Mouse (Mus musculus) small intestine, adult 2 months (tissue): ENCODE measurements around the gene Pycr1. TPM values are rescaled to one million over a fixed set of nuclear protein-coding genes. Genes with fewer than 3 reads are reported as not detected.

Experiments used
- H3K27ac ChIP-seq: fragments of 200-500 bp; 2 replicates; pipeline ENCODE4 v1.5.1; 2012; ENCODE audit warnings: low read depth, low read length, control low read depth, inconsistent platforms; ENCODE audit not compliant: insufficient read depth
- H3K27me3 ChIP-seq: fragments of 200-500 bp; 2 replicates; pipeline ENCODE4 v1.6.1; 2012; ENCODE audit warnings: mild to moderate bottlenecking, moderate library complexity, low read length, inconsistent platforms; ENCODE audit not compliant: control insufficient read depth, insufficient read depth
- H3K36me3 ChIP-seq: fragments of 200-500 bp; 2 replicates; pipeline ENCODE4 v1.6.1; 2012; ENCODE audit warnings: mild to moderate bottlenecking, low read length, control low read depth, inconsistent platforms; ENCODE audit not compliant: control insufficient read depth, insufficient read depth
- H3K4me1 ChIP-seq: fragments of 200-500 bp; 2 replicates; pipeline ENCODE4 v1.6.1; 2012; ENCODE audit warnings: low read length, inconsistent platforms, mixed read lengths; ENCODE audit not compliant: control insufficient read depth, insufficient read depth, insufficient read length
- H3K4me3 ChIP-seq: fragments of 200-500 bp; 2 replicates; pipeline ENCODE4 v1.5.1; 2012; ENCODE audit warnings: low read depth, mild to moderate bottlenecking, control low read depth, inconsistent platforms, low read length, moderate library complexity
- CTCF ChIP-seq: fragments of 200-500 bp; IDR thresholded peaks from 2 replicates; pipeline ENCODE4 v1.5.1; 2012; ENCODE audit warnings: low read depth, mild to moderate bottlenecking, control low read depth, inconsistent platforms, low read length, moderate library complexity, mixed read lengths; ENCODE audit not compliant: insufficient replicate concordance, insufficient read length; ENCODE audit errors: extremely low read depth
- POLR2A ChIP-seq: fragments of 200-500 bp; IDR thresholded peaks from 2 replicates; pipeline ENCODE4 v1.6.1; 2012; ENCODE audit warnings: low read depth, mild to moderate bottlenecking, control low read depth, inconsistent platforms, low read length, moderate library complexity
- WGBS: fragments of 180-500 bp; shearing (Covaris S2); methylation state at CpG from one replicate; pipeline ENCODE4 v1.1.7; 2018; 5-methylcytosine and 5-hydroxymethylcytosine counted together
- polyA plus RNA-seq: library from polyadenylated mRNA; depleted of rRNA; stranded (reverse); fragments of >200 nt; gene quantifications from 2 replicates; pipeline ENCODE4 v1.2.3, GENCODE M21; 2012

Gene Pycr1
- polyA plus RNA-seq, 1 experiment = 19.9 TPM

DNA sequence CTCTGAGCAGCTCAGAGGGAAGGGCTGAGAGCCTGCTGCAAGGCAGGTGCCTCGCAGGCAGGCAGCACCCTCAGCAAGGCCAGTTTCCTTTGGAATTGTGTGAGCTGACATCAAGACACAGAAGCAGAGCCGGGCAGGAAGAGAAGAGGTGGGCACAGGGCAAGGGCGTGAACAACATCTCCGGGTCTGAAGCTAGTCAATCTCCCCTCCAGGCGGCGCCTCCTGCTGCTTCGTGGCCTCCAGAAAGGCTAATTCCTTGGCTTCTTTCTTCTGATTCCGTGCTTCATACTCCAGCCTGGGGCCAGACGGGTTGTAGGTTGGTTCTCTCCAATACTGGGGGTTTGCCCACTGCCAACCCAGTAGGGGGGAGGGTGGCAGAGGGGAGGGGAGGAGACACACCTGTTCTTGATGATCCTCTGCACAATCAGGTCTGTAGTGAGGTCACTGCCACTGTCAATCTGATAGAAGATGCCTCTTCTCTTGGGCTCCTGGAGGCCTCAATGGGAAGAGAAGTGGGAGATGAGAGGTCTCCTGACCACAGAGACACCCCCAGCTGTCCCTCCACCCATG lies 33.0 kb downstream of the Pycr1 start:
- no peaks in the 10 kb centered on the region for H3K27me3 ChIP-seq
- peaks cover 9% of the 10 kb centered on the region; the same call in 1 of the 2 replicates for H3K4me1 ChIP-seq
- no peak overlapping the region for H3K4me3 ChIP-seq
- 86% methylated on average over 9 of the region's 9 CpGs for WGBS
- no peak overlapping the region for H3K27ac ChIP-seq
- H3K36me3 ChIP-seq = peaks cover 52% of the 10 kb centered on the region
- TF ChIP-seq CTCF (no peak), POLR2A (no peak)

GRCm38 (mm10) chr11:120609250-120609649 lies 34.3 kb downstream of the Pycr1 start:
- Histone ChIP-seq H3K27me3 (no peaks in the 10 kb centered on the region), H3K36me3 (peaks cover 50% of the 10 kb centered on the region), H3K27ac (no peak overlapping the region), H3K4me3 (no peak overlapping the region), H3K4me1 (peaks cover 8% of the 10 kb centered on the region; the same call in 1 of the 2 replicates)
- WGBS = 25% methylated on average over 8 of the region's 8 CpGs
- TF ChIP-seq CTCF (no peak), POLR2A (no peak)

GRCm38 (mm10) chr11:120608241-120609034 lies 35.1 kb downstream of the Pycr1 start, which contains the start of gene Npb:
Gene Npb (plus strand): TSS chr11:120608477.
- Histone ChIP-seq H3K27ac (no peak within 1 kb of the TSS), H3K36me3 (peaks cover 46% of the 10 kb centered on the region), H3K27me3 (no peaks in the 10 kb centered on the region), H3K4me3 (no peak within 1 kb of the TSS), H3K4me1 (peaks cover 8% of the 10 kb centered on the region; the same call in 1 of the 2 replicates)
- WGBS = 8% methylated on average over 45 of the region's 45 CpGs
- no peak for TF ChIP-seq POLR2A
- no peak for TF ChIP-seq CTCF

DNA sequence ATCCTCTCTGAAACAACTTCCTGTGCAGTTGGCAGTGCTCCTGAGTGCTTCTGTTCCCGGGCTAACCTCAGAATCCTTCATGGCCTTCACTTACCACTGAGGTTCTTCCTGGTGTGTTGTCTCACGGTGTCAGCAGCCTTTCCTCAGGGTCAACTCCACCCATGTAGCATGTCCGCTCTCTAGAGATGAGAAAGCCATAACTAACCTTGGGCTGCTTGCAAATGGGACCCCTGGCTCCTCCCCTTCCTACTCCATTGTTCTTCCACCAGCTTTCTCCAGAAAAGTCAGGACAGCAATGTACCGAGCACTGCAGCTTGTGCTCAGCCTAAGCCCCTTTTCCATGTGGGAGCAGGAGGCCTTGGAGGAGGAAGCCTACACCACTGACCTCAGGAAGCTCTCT lies 36.8 kb downstream of the Pycr1 start:
- no peak overlapping the region for H3K4me3 ChIP-seq
- TF ChIP-seq POLR2A (no peak), CTCF (no peak)
- H3K27me3 ChIP-seq = no peaks in the 10 kb centered on the region
- H3K27ac ChIP-seq = no peak overlapping the region
- peaks cover 33% of the 10 kb centered on the region for H3K36me3 ChIP-seq
- H3K4me1 ChIP-seq = peaks cover 8% of the 10 kb centered on the region; the same call in 1 of the 2 replicates
- 78% methylated on average over 4 of the region's 4 CpGs for WGBS

DNA sequence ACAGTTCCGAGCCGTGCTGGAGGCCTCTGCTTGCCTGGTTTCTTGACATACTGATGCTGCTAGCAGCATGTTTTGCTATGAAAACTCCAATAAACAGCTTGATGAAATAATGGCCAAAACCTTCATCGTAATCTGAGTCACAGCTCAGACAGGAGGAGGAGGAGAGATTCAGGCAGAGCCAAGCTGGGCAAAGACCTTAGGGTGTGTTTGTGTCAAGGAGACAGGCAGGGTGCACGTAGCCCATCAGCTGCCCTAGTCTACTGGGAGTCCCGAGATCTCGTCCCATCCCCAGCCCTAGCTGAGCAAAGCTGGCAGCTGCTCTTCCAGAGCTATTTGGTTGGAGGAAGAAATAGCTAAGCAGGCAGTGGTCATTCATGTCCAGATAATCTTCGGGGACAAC lies 37.9 kb downstream of the Pycr1 start:
- Histone ChIP-seq H3K27ac (no peak overlapping the region), H3K4me3 (no peak overlapping the region), H3K36me3 (peaks cover 22% of the 10 kb centered on the region), H3K4me1 (peaks cover 8% of the 10 kb centered on the region; the same call in 1 of the 2 replicates), H3K27me3 (no peaks in the 10 kb centered on the region)
- TF ChIP-seq CTCF = no peak
- TF ChIP-seq POLR2A = no peak
- 85% methylated on average over 7 of the region's 7 CpGs for WGBS

DNA sequence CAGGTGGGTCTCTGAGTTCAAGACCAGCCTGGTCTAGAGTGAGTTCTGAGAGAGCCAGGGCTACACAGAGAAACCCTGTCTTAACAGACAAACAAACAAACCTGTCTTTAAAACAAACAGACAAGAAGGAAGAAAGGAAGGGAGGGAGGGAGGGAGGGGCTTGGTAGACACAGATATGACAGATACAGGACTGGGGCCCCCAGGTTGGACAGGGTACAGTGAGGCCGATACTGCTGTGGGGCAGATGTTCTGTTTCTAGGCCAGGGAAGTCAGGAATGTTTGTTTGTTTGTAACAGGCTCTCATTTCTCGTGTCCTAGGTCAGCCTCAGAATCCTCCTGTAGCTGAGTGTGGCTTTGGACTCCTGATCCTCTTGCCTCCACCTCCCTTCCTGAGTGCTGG lies 40.0 kb downstream of the Pycr1 start:
- 83% methylated on average over 2 of the region's 2 CpGs for WGBS
- TF ChIP-seq POLR2A = no peak
- TF ChIP-seq CTCF = no peak
- H3K27ac ChIP-seq = no peak overlapping the region
- no peaks in the 10 kb centered on the region for H3K27me3 ChIP-seq
- peaks cover 9% of the 10 kb centered on the region for H3K4me1 ChIP-seq
- peaks cover 14% of the 10 kb centered on the region; the same call in 1 of the 2 replicates for H3K36me3 ChIP-seq
- no peak overlapping the region for H3K4me3 ChIP-seq

DNA sequence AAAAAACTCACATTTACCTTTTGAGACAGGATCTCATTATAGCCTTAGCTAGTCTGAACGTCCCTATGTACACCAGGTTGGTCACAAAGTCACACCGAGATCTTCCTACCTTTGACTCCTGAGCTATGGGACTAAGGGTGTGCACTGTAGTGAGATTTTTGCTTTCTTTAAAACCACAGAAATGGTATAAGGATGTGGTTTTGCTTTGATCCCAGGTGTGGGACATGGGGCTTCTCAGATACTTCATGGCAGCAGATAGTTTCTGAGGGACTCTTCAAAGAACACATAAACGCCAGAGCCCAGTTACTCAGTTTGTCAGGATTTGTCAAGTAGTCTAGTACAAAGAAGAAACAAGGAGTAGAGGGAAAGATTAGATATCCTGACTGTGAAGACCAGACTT lies 42.9 kb downstream of the Pycr1 start:
- peaks cover 14% of the 10 kb centered on the region; the same call in 1 of the 2 replicates for H3K4me1 ChIP-seq
- no peak overlapping the region for H3K4me3 ChIP-seq
- TF ChIP-seq POLR2A = no peak
- TF ChIP-seq CTCF = no peak
- no peaks in the 10 kb centered on the region for H3K27me3 ChIP-seq
- peaks cover 21% of the 10 kb centered on the region for H3K36me3 ChIP-seq
- 87% methylated on average over 3 of the region's 3 CpGs for WGBS
- no peak overlapping the region for H3K27ac ChIP-seq
